Mouse (Mus musculus) right cerebral cortex, postnatal 4 days (tissue): ENCODE results near the gene Arntl2.

Source experiments
- DNase-seq: peaks from one replicate; pipeline ENCODE4 v3.0.0-alpha.2; 2022

The Arntl2 gene

DNA sequence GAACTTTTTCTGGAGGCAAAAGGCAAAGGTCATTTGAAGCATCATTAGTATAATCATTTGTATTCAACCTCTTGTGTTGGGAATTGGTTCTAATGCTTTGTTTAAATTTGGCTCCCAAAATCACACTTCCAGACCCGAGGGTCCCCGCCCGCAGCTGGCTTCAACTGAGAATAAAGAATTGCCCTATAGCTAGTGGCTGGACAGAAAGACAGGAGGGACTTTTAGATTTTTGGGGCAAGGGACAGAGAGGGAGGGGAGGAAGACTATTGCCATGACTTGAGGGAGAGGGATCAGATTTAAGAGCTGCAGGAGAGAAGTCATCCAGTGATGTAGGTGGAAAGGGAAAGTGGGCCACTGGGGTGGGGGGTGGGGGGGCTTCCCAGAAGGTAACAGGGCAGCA lies 14.3 kb upstream of the Arntl2 start:
- no peak for DNase-seq

- no peak for DNase-seq
These were observed 2.3 kb upstream of the Arntl2 start for GRCm38 (mm10) chr6:146793527-146793926.

- DNase-seq: no peak
These were observed 510 bp upstream of the Arntl2 start for GRCm38 (mm10) chr6:146795166-146795923.

- no peak for DNase-seq
These were observed 1.6 kb downstream of the Arntl2 start for GRCm38 (mm10) chr6:146797446-146797845.

- DNase-seq: no peak
These were observed 14.1 kb downstream of the Arntl2 start for GRCm38 (mm10) chr6:146809991-146810390.

GRCm38 (mm10) chr6:146813007-146813406 lies 17.2 kb downstream of the Arntl2 start:
- DNase-seq: no peak

GRCm38 (mm10) chr6:146820177-146820965 lies 24.5 kb downstream of the Arntl2 start:
- DNase-seq: no peak

GRCm38 (mm10) chr6:146821958-146822357 lies 26.1 kb downstream of the Arntl2 start:
- DNase-seq: no peak

- DNase-seq: peak; percentile 77
These were observed 29.1 kb downstream of the Arntl2 start for GRCm38 (mm10) chr6:146824727-146825486.

- DNase-seq: no peak
These were observed 29.6 kb downstream of the Arntl2 start for GRCm38 (mm10) chr6:146825487-146825773.

DNA sequence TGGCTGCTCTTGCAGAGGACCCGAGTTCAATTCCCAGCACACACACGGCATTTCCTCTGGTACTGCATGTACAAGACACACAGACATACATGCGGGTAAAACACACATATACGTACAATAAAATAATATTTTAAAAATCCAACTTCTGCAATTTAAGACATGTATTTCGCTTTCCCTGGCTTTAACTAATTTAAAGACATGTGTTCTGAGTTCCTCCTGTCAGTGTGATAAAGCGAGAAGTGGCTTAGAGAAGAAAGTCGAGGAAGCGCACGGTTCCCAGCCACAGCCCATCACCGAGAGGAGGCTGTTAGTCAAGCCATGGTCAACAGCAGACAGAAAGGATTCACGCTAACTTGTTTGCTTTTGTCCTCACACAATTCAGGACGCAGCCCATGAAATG lies 35.5 kb downstream of the Arntl2 start:
- no peak for DNase-seq

DNA sequence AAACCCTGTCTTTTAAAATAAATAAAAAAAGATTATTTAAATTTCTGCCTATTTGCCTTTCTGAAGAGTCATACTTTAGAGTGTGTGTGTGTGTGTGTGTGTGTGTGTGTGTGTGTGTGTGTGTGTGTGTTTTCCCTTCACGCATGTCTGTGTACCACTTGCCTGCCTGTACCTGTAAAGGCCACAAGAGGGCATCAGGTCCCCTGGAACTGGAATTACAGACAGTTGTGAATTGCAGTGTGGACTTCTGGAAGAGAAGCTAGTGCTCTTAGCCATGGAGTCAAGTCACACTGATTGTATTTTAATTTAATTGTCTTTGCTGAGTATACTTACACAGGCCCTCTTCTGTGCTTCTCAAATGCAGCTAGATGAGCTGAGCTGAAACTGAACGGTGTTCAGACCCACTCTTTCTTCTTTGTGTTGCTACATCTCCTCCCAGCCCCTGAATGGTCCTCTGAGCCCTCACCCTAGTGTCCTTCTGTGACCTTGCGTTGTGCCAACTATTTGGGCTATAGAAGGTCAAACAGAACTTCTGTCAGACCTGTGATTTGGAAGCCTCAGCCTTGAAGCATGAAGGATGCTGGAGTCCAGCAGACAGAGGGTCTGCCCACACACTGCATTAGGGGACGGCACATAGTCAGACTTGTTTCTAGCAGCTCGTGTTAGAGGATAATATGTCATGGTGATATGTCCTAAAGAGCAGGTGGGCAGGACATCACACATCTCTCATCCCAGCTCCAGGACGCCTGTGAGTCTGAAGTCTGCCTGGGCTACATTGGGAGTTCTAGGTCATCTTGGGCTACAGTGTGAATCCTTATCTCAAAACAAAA lies 37.8 kb downstream of the Arntl2 start:
- peak; percentile 43 for DNase-seq

DNA sequence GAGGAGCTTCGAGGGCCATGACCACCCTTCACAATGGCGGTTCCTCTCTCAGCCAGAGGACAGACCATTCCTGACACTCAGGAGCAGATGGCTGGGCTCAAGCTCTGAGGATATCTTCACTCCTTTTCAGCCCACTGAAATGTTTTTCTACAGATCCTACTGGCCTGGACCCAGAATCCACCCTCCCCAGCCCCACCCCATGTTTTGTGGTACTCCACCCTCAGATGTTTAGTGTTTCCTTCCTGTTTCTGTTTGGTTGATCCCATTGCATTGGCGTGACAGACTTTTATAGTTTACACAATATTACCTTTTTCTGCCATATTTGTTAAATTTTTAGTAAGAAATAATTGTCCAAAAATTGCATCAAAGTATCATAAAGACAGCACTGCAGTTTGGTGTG lies 38.5 kb downstream of the Arntl2 start:
- DNase-seq: no peak

GRCm38 (mm10) chr6:146835784-146836183 lies 39.9 kb downstream of the Arntl2 start:
- DNase-seq: no peak

DNA sequence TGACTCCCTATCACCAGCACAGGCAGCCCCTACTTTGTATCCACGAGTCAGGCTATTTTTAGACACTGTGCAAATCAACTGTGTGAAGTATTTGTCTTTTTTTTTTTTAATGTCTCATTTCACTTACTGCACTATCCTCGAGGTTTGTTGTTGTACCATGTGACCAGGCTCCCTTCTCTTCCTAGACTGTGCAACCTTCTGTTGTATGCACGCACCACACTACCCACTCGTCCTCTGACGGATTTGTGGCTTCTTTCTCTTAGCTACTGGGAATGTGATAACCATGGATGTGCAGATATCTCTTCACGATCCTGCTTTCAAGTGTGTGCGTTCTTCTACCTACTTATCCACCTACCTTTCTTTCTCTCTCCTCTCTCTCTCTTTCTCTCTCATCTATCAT lies 41.5 kb downstream of the Arntl2 start:
- DNase-seq: no peak

- DNase-seq: no peak
These were observed 42.5 kb downstream of the Arntl2 start for GRCm38 (mm10) chr6:146838366-146838765.

DNA sequence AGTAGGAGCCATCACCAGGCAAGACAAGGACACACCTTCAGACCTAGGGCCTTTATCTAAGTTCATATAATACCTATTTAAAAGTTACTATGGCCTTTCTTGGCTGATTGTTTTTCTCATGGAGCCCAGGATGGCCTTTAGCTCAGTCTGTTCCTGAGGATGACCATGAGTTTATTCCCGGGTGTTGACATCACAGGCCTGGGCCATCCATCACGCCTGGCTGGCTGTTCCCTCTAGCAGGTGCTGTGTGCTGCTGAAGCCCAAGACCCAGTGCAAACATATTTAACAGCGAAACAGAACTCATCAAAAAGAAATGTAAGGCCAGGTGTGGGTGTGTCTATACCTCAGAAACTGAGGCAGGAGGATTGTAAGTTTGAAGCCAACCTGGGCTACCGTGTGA lies 43.0 kb downstream of the Arntl2 start:
- DNase-seq: no peak

GRCm38 (mm10) chr6:146844867-146845266 lies 49.0 kb downstream of the Arntl2 start:
- DNase-seq: no peak

DNA sequence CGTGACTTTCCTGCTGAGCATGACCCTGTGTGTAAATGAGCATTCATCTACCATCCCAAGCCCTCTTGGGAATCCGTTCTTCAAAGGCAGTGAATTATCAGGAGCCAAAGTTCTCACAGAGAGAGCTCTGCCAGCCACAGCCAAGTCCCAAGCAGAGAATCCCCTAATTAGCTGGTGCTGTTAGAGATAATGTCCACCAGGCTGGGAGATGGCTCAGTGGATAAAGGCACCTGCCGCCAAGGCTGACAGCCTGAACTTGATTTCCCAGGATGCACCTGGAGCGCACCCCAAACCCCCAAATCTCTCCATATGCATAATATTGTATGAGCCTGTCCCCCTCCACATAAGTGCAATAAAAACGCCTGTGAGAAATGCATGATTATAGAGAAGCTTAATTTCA lies 49.5 kb downstream of the Arntl2 start:
- no peak for DNase-seq

DNA sequence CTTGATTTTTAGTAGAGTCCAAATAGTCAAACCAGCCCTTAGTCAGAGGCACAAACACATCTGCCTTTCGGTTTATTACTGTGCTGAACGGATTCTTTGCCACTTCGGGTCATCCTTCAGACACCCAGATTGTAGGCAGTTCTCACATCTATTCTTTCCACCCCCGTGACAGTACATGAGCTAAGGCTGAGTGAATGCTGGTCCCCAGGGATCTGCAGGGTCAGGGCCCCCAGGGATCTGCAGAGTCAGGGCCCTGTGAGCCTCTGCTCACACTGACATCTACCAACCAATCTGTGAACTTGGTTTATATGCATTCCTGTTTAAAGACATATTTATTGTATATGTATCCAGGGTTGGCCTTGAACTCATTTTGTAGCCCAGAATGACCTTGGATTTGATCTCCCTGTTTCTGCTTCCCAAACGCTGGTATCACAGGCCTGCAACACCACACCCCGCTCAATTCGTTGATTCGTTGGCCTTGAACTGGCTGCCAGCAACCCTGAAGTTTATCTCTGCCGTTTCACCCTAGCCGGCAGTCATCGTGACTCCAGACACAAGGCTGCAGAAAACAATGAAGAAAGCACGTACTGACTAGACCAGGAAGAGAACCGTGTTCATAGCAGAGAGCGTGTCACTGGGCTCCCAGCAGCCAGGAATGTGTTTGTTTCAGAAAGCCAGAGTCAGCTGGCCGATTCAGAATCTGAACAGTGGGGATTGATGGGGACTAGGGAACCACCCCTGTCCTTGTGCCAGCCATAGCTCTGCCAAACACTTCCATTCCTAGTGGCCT lies 50.3 kb downstream of the Arntl2 start:
- no peak for DNase-seq

DNA sequence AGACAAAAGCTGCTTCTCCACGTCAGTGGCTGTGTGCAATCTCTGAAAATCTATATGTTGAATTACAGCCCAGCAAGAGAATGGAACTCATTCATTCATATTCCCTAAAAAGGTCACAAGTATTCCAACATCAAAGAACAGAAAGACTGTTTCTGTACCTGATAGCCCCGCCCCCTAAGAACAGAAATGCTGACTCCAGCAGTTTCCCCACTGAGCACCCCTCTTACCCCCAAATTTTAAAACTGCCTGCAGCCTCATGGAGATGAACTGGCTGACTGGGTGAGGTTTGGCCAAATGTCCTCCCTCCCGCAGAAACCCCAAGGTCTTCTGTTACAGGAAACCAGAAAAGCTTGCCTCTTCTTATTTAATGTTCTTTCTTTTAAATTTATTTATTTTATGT lies 51.5 kb downstream of the Arntl2 start:
- no peak for DNase-seq

DNA sequence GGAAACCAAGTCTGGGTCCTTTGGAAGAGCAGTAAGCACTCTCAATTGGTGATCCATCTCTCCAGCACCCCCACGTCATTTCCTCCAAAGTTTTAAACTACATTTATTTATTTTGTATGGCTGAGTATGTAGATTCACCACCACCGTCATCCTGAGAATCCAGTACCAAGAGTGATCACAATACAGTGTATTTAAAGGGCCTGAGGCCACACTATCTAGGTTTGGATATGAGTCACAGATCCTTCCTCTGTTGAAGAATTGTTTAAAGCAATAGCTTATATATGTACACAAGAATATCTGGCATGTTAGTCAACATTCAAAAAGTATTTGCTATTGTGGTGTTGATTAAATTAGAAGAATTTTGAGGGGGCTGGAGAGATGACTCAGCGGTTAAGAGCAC lies 52.4 kb downstream of the Arntl2 start:
- no peak for DNase-seq
